Mouse (Mus musculus): ENCODE results near the gene Hyal1.

GRCm38 (mm10) chr9:107618098-107618497 lies 41.4 kb downstream of the Hyal1 start:
- no peak for TF ChIP-seq EP300 (IDR thresholded peaks at IDR 0.05; ENCODE audit: low read depth in 1 of 2, low read length in 2 of 2)
- TF ChIP-seq SIN3A (IDR thresholded peaks at IDR 0.05; ENCODE audit: low read length) = no peak
- no peak for TF ChIP-seq CHD1 (IDR thresholded peaks at IDR 0.05; ENCODE audit: low read depth, low read length)
- no peak for TF ChIP-seq USF1 (IDR thresholded peaks at IDR 0.05; ENCODE audit: low read depth, low read length)
- no peak for TF ChIP-seq RCOR1 (IDR thresholded peaks at IDR 0.05; ENCODE audit: low read depth, low read length)
- no peak for TF ChIP-seq MEF2A (IDR thresholded peaks at IDR 0.05; ENCODE audit: extremely low read depth, insufficient replicate concordance, low read depth, low read length, poor library complexity, severe bottlenecking)
- TF ChIP-seq GABPA (IDR thresholded peaks at IDR 0.05; ENCODE audit: low read depth, low read length) = no peak
- no peak for TF ChIP-seq SMC3 (IDR thresholded peaks at IDR 0.05; ENCODE audit: low read depth, low read length)
- TF ChIP-seq ELF1 (IDR thresholded peaks at IDR 0.05; ENCODE audit: low read depth, low read length) = no peak

Measured in MEL (cell line).